In the genomic region with DNA sequence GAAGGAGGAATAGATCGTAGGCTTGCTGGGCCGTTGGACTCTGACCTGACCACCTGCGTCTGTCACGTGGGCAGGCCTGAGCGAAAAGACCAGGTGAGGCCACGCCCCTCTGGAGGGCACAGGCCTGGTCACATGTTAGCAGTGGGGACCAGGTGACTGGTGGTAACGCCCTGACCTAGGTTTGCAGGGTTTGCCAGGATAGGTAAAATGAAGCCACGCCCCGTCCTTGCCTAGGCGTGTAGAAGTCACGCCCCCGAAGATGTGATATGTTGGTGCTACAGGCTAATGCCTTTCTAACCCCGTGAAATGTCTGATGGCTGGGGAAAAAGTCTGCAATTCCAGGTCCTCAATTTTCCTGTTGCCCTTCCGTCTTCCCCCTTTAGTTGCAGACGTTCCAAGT, we compare ENCODE assay signal across 7 mouse cellular contexts. TPM values are rescaled to one million over a fixed set of nuclear protein-coding genes. Genes with fewer than 3 reads are reported as not detected.
A peak's percentile ranks its signal among the peaks of the same experiment; 100 is the strongest.
DNase-seq lines count a peak whose midpoint lies in the region; ATAC-seq and TF ChIP-seq lines count a peak whose summit lies in the region.

No protein-coding gene starts in this region.

- no peak overlapping the region for H3ac ChIP-seq in myocyte (ENCODE audit: control insufficient read depth, insufficient read length)

- no peaks in the 10 kb centered on the region for H3K79me2 ChIP-seq in myocyte (ENCODE audit: control insufficient read depth, insufficient read depth)

- 13% methylated on average over 15 of the region's 15 CpGs for WGBS in thymus, adult 2 months
- WGBS in embryonic facial prominence, embryonic 11.5 days, result under 1% methylated on average over 15 of the region's 15 CpGs
- 2% methylated on average over 15 of the region's 15 CpGs for WGBS in hindbrain, postnatal 0 days
- WGBS in liver, embryonic 12.5 days (ENCODE audit: insufficient replicate concordance), result 5% methylated on average over 15 of the region's 15 CpGs

- peak overlapping the region; percentile 64 for H3K4me2 ChIP-seq in embryonic facial prominence, embryonic 11.5 days (ENCODE audit: low read depth, low read length)
- peak overlapping the region; percentile 84 for H3K4me2 ChIP-seq in hindbrain, postnatal 0 days (ENCODE audit: low read depth, low read length)
- H3K4me2 ChIP-seq in liver, embryonic 12.5 days, result peak overlapping the region; percentile 93
- peak overlapping the region; percentile 92 for H3K4me2 ChIP-seq in myocyte (ENCODE audit: low read depth)

- H3K36me3 ChIP-seq in thymus, adult 2 months (ENCODE audit: control insufficient read depth, insufficient read depth, low read length), result no peaks in the 10 kb centered on the region
- no peaks in the 10 kb centered on the region for H3K36me3 ChIP-seq in embryonic facial prominence, embryonic 11.5 days (replicated peaks; ENCODE audit: control insufficient read depth, insufficient read depth, low read depth, low read length)
- H3K36me3 ChIP-seq in hindbrain, postnatal 0 days (ENCODE audit: insufficient read depth, low read length), result no peaks in the 10 kb centered on the region
- peaks cover 6% of the 10 kb centered on the region; the same call in 1 of the 2 replicates for H3K36me3 ChIP-seq in liver, embryonic 12.5 days
- no peaks in the 10 kb centered on the region for H3K36me3 ChIP-seq in myocyte (ENCODE audit: control insufficient read depth, insufficient read depth)

- peaks cover 11% of the 10 kb centered on the region for H3K4me1 ChIP-seq in thymus, adult 2 months (replicated peaks; ENCODE audit: control insufficient read depth, insufficient read depth, low read length)
- no peaks in the 10 kb centered on the region for H3K4me1 ChIP-seq in embryonic facial prominence, embryonic 11.5 days (ENCODE audit: control insufficient read depth, insufficient read depth, low read length)
- 0 out of 2 replicates have a peak, but pooled peaks cover 6% of the 10 kb centered on the region for H3K4me1 ChIP-seq in hindbrain, postnatal 0 days (ENCODE audit: insufficient read depth, low read length)
- H3K4me1 ChIP-seq in liver, embryonic 12.5 days, result peaks cover 54% of the 10 kb centered on the region

- no peak overlapping the region for H3K27ac ChIP-seq in thymus, adult 2 months (ENCODE audit: control insufficient read depth, insufficient read depth, low read length)
- H3K27ac ChIP-seq in embryonic facial prominence, embryonic 11.5 days (replicated peaks; ENCODE audit: low read depth, low read length), result no peak overlapping the region
- H3K27ac ChIP-seq in hindbrain, postnatal 0 days, result peak overlapping the region; percentile 76
- H3K27ac ChIP-seq in liver, embryonic 12.5 days, result peak overlapping the region; percentile 81

- TF ChIP-seq CTCF in thymus, adult 2 months (IDR thresholded peaks at IDR 0.05; ENCODE audit: borderline replicate concordance, control insufficient read depth, extremely low read depth, insufficient read depth, low read length, poor library complexity), result no peak
- TF ChIP-seq CTCF in hindbrain, postnatal 0 days (IDR thresholded peaks at IDR 0.05; ENCODE audit: low read depth), result no peak

- no peaks in the 10 kb centered on the region for H3K9me3 ChIP-seq in embryonic facial prominence, embryonic 11.5 days (replicated peaks; ENCODE audit: control insufficient read depth, low read length)
- H3K9me3 ChIP-seq in hindbrain, postnatal 0 days (ENCODE audit: low read length), result no peaks in the 10 kb centered on the region
- no peaks in the 10 kb centered on the region for H3K9me3 ChIP-seq in liver, embryonic 12.5 days (replicated peaks)

- DNase-seq in thymus, adult 2 months, result no peak
- no peak for DNase-seq in thymus, postnatal 14 days
- peak; percentile 69 for DNase-seq in embryonic facial prominence, embryonic 11.5 days (ENCODE audit: low spot score)
- DNase-seq in hindbrain, postnatal 0 days (ENCODE audit: low spot score), result peak; percentile 74
- no peak for DNase-seq in layer of hippocampus, postnatal 25 days (ENCODE audit: extremely low spot score in 1 of 2, low spot score in 1 of 2)

- H3K9ac ChIP-seq in embryonic facial prominence, embryonic 11.5 days (replicated peaks; ENCODE audit: low read length), result peak overlapping the region; percentile 57
- H3K9ac ChIP-seq in hindbrain, postnatal 0 days (replicated peaks; ENCODE audit: low read length), result peak overlapping the region; percentile 78
- H3K9ac ChIP-seq in liver, embryonic 12.5 days, result peak overlapping the region; percentile 77

- peak overlapping the region; percentile 52 for H3K4me3 ChIP-seq in thymus, adult 2 months (ENCODE audit: control insufficient read depth, insufficient read depth, low read length)
- H3K4me3 ChIP-seq in embryonic facial prominence, embryonic 11.5 days (ENCODE audit: low read depth, low read length), result peak overlapping the region; percentile 48
- H3K4me3 ChIP-seq in hindbrain, postnatal 0 days (ENCODE audit: low read length), result peak overlapping the region; percentile 61
- peak overlapping the region; percentile 68 for H3K4me3 ChIP-seq in liver, embryonic 12.5 days
- H3K4me3 ChIP-seq in myocyte, result peak overlapping the region; percentile 38

- TF ChIP-seq POLR2A in thymus, adult 2 months (IDR thresholded peaks at IDR 0.05; ENCODE audit: control insufficient read depth, extremely low read depth, insufficient read depth, low read length, poor library complexity), result no peak
- TF ChIP-seq POLR2A in myocyte (IDR thresholded peaks at IDR 0.05; ENCODE audit: insufficient read length, low read depth), result no peak

- no peak; the same call in 1 of the 2 replicates for ATAC-seq in embryonic facial prominence, embryonic 11.5 days (replicated peaks; ENCODE audit: insufficient number of reproducible peaks, low FRiP score, low TSS enrichment, low read depth)
- ATAC-seq in hindbrain, postnatal 0 days, result peak; percentile 59
- peak; percentile 59 for ATAC-seq in liver, embryonic 12.5 days

- H3K27me3 ChIP-seq in thymus, adult 2 months (ENCODE audit: control insufficient read depth, insufficient read depth, low read length), result no peaks in the 10 kb centered on the region
- H3K27me3 ChIP-seq in embryonic facial prominence, embryonic 11.5 days (ENCODE audit: control insufficient read depth, insufficient read depth, low read length), result no peaks in the 10 kb centered on the region
- H3K27me3 ChIP-seq in hindbrain, postnatal 0 days (ENCODE audit: insufficient read depth, low read length), result no peaks in the 10 kb centered on the region
- peaks cover 13% of the 10 kb centered on the region for H3K27me3 ChIP-seq in liver, embryonic 12.5 days (replicated peaks)
- no peaks in the 10 kb centered on the region for H3K27me3 ChIP-seq in myocyte (ENCODE audit: control insufficient read depth, insufficient read depth, insufficient read length)

TF ChIP-seq in myocyte, 11 proteins besides CTCF, POLR2A, EP300 and RAD21 (continues in another document):
- peak in 1 of 3 experiments; percentile 28 for TF ChIP-seq MYOD1 (IDR thresholded peaks at IDR 0.05; ENCODE audit: control insufficient read depth in 1 of 3, insufficient read length in 2 of 3, low read depth in 2 of 3)
- TF ChIP-seq CEBPB (IDR thresholded peaks at IDR 0.05; ENCODE audit: insufficient read depth, poor library complexity, severe bottlenecking), result no peak
- no peak for TF ChIP-seq SRF (IDR thresholded peaks at IDR 0.05; ENCODE audit: control insufficient read depth, insufficient read length, low read depth)

RNA-seq across cellular contexts. Expression of a gene that starts 0.4 kb away (rescaled TPM):
- polyA plus RNA-seq in thymus, adult 2 months (2012; rRNA removed), result 7.2 and 7.4 TPM in 2 replicates
- polyA plus RNA-seq in embryonic facial prominence, embryonic 11.5 days (2014; fragmentation: Nextera tagmentation; extraction: Ambion mirVana), result 11.3 and 14.2 TPM in 2 replicates
- 18.9 and 19.0 TPM in 2 replicates for total RNA-seq in hindbrain, postnatal 0 days (2014; rRNA removed)
- polyA plus RNA-seq in hindbrain, postnatal 0 days (2015; fragmentation: Nextera tagmentation; extraction: Ambion mirVana), result 29.7 and 33.4 TPM in 2 replicates
- polyA plus RNA-seq in liver, embryonic 12.5 days (2016; fragmentation: Nextera tagmentation; extraction: Ambion mirVana), result 10.8 and 10.9 TPM in 2 replicates
- 9.3 TPM for polyA plus RNA-seq in myocyte (2012; fragmentation: generic; extraction: Trizol)
- 1 to 10 TPM; 7.6 to 9.3 TPM for total RNA-seq in layer of hippocampus, postnatal 25 days (2021)

RNA-seq across cellular contexts. Expression of a gene that starts 12.3 kb away (rescaled TPM):
- polyA plus RNA-seq in thymus, adult 2 months (2012; rRNA removed), result 125 and 128 TPM in 2 replicates
- polyA plus RNA-seq in embryonic facial prominence, embryonic 11.5 days (2014; fragmentation: Nextera tagmentation; extraction: Ambion mirVana), result 5.4 and 6.2 TPM in 2 replicates
- 16.9 and 17.8 TPM in 2 replicates for total RNA-seq in hindbrain, postnatal 0 days (2014; rRNA removed)
- polyA plus RNA-seq in hindbrain, postnatal 0 days (2015; fragmentation: Nextera tagmentation; extraction: Ambion mirVana), result 6.3 and 7.9 TPM in 2 replicates
- polyA plus RNA-seq in liver, embryonic 12.5 days (2016; fragmentation: Nextera tagmentation; extraction: Ambion mirVana), result 18.0 and 18.3 TPM in 2 replicates
- 140 TPM for polyA plus RNA-seq in myocyte (2012; fragmentation: generic; extraction: Trizol)
- 10 to 100 TPM; 67.9 to 68.8 TPM for total RNA-seq in layer of hippocampus, postnatal 25 days (2021)

RNA-seq across cellular contexts. Expression of a gene that starts 21.3 kb away (rescaled TPM):
- 69.4 and 76.1 TPM in 2 replicates for polyA plus RNA-seq in thymus, adult 2 months (2012; rRNA removed)
- 109 and 137 TPM in 2 replicates for polyA plus RNA-seq in embryonic facial prominence, embryonic 11.5 days (2014; fragmentation: Nextera tagmentation; extraction: Ambion mirVana)
- 37.3 and 45.9 TPM in 2 replicates for total RNA-seq in hindbrain, postnatal 0 days (2014; rRNA removed)
- 59.0 and 59.7 TPM in 2 replicates for polyA plus RNA-seq in hindbrain, postnatal 0 days (2015; fragmentation: Nextera tagmentation; extraction: Ambion mirVana)
- polyA plus RNA-seq in liver, embryonic 12.5 days (2016; fragmentation: Nextera tagmentation; extraction: Ambion mirVana), result 149 and 150 TPM in 2 replicates
- 74.1 TPM for polyA plus RNA-seq in myocyte (2012; fragmentation: generic; extraction: Trizol)
- 10 to 100 TPM; 37.1 to 41.5 TPM for total RNA-seq in layer of hippocampus, postnatal 25 days (2021)

RNA-seq across cellular contexts. Expression of a gene that starts 21.4 kb away (rescaled TPM):
- polyA plus RNA-seq in thymus, adult 2 months (2012; rRNA removed), result 162 and 183 TPM in 2 replicates
- polyA plus RNA-seq in embryonic facial prominence, embryonic 11.5 days (2014; fragmentation: Nextera tagmentation; extraction: Ambion mirVana), result 1,219 and 1,316 TPM in 2 replicates
- 688 and 763 TPM in 2 replicates for total RNA-seq in hindbrain, postnatal 0 days (2014; rRNA removed)
- 925 and 937 TPM in 2 replicates for polyA plus RNA-seq in hindbrain, postnatal 0 days (2015; fragmentation: Nextera tagmentation; extraction: Ambion mirVana)
- polyA plus RNA-seq in liver, embryonic 12.5 days (2016; fragmentation: Nextera tagmentation; extraction: Ambion mirVana), result 1,859 and 1,895 TPM in 2 replicates
- polyA plus RNA-seq in myocyte (2012; fragmentation: generic; extraction: Trizol), result 432 TPM
- 100 to 1,000 TPM; 335 to 353 TPM for total RNA-seq in layer of hippocampus, postnatal 25 days (2021)

RNA-seq across cellular contexts. Expression of a gene that starts 21.6 kb away (rescaled TPM):
- polyA plus RNA-seq in thymus, adult 2 months (2012; rRNA removed), result 4.3 TPM in 1 of 2 replicates, not detected in the other
- not detected in 2 replicates for polyA plus RNA-seq in embryonic facial prominence, embryonic 11.5 days (2014; fragmentation: Nextera tagmentation; extraction: Ambion mirVana)
- total RNA-seq in hindbrain, postnatal 0 days (2014; rRNA removed), result not detected in 2 replicates
- not detected in 2 replicates for polyA plus RNA-seq in hindbrain, postnatal 0 days (2015; fragmentation: Nextera tagmentation; extraction: Ambion mirVana)
- polyA plus RNA-seq in liver, embryonic 12.5 days (2016; fragmentation: Nextera tagmentation; extraction: Ambion mirVana), result 1.1 TPM in 1 of 2 replicates, not detected in the other
- polyA plus RNA-seq in myocyte (2012; fragmentation: generic; extraction: Trizol), result not detected
- not detected for total RNA-seq in layer of hippocampus, postnatal 25 days (2021)

Comparison
In these comparisons a context has a peak if more than half of its experiments do, and no peak if none do; other contexts are left out.
1. DNase-seq: peak in embryonic facial prominence, embryonic 11.5 days (single experiment) and hindbrain, postnatal 0 days (single experiment); none in thymus, adult 2 months (single experiment), thymus, postnatal 14 days (single experiment) and layer of hippocampus, postnatal 25 days (0 of 2).
2. H3K27ac ChIP-seq: peak in hindbrain, postnatal 0 days (single experiment) and liver, embryonic 12.5 days (single experiment); none in thymus, adult 2 months (single experiment) and embryonic facial prominence, embryonic 11.5 days (single experiment).
3. Peak in every context shown above with its lines, with median percentiles within 50 percentile points of each other: H3K4me3 ChIP-seq, H3K4me2 ChIP-seq and H3K9ac ChIP-seq.